Mouse (Mus musculus) kidney, adult 2 months (tissue): ENCODE results near the gene Idi1. TPM values are rescaled to one million over a fixed set of nuclear protein-coding genes. Genes with fewer than 3 reads are reported as not detected.

ENCODE experiments used
- DNase-seq: peaks from one replicate; pipeline ENCODE4 v3.0.0; 2021
- H3K27ac ChIP-seq: fragments of 200-500 bp; 2 replicates; pipeline ENCODE4 v1.5.1; 2012; ENCODE audit warnings: low read depth, low read length, control low read depth, inconsistent platforms; ENCODE audit not compliant: insufficient read depth
- H3K27me3 ChIP-seq: fragments of 200-500 bp; replicated peaks from 2 replicates; pipeline ENCODE4 v1.6.1; 2012; ENCODE audit warnings: mild to moderate bottlenecking, moderate library complexity, low read length, inconsistent platforms; ENCODE audit not compliant: control insufficient read depth, insufficient read depth
- H3K36me3 ChIP-seq: fragments of 200-500 bp; 2 replicates; pipeline ENCODE4 v1.6.1; 2012; ENCODE audit warnings: mild to moderate bottlenecking, moderate library complexity, low read length, inconsistent platforms; ENCODE audit not compliant: control insufficient read depth, insufficient read depth
- H3K4me1 ChIP-seq: fragments of 200-500 bp; 2 replicates; pipeline ENCODE4 v1.6.1; 2011; ENCODE audit warnings: low read length; ENCODE audit not compliant: control insufficient read depth, insufficient read depth
- H3K4me3 ChIP-seq: fragments of 200-500 bp; 2 replicates; pipeline ENCODE4 v1.5.1; 2011; ENCODE audit warnings: mild to moderate bottlenecking, low read depth, low read length, control low read depth; ENCODE audit not compliant: insufficient read depth
- CTCF ChIP-seq: fragments of 200-500 bp; conservative IDR thresholded peaks from 2 replicates; pipeline ENCODE4 v1.5.1; 2011; ENCODE audit warnings: low read depth, mild to moderate bottlenecking, control low read depth, low read length, moderate library complexity, mixed read lengths; ENCODE audit not compliant: insufficient read depth, insufficient read length
- POLR2A ChIP-seq: fragments of 200-500 bp; IDR thresholded peaks from one replicate; pipeline ENCODE4 v1.6.1; 2011; ENCODE audit warnings: low read depth, low read length, control low read depth
- WGBS: fragments of 180-500 bp; shearing (Covaris S2); methylation state at CpG from one replicate; pipeline ENCODE4 v1.1.7; 2018; 5-methylcytosine and 5-hydroxymethylcytosine counted together
- polyA plus RNA-seq: library from polyadenylated mRNA; depleted of rRNA; stranded (reverse); fragments of >200 nt; gene quantifications from 2 replicates; pipeline ENCODE4 v1.2.3, GENCODE M21; 2012

Gene Idi1
- polyA plus RNA-seq, 1 experiment: 11.0 TPM

GRCm38 (mm10) chr13:8849311-8849710 is 36.0 kb upstream of the Idi1 start:
- Histone ChIP-seq H3K27ac (no peak overlapping the region), H3K27me3 (no peaks in the 10 kb centered on the region), H3K4me1 (no peaks in the 10 kb centered on the region), H3K36me3 (peaks cover 6% of the 10 kb centered on the region; the same call in 1 of the 2 replicates), H3K4me3 (no peak overlapping the region)
- 65% methylated on average over 1 of the region's 1 CpGs for WGBS
- no peak for DNase-seq
- TF ChIP-seq POLR2A (no peak), CTCF (no peak)

GRCm38 (mm10) chr13:8853424-8853823 is 31.9 kb upstream of the Idi1 start:
- H3K27ac ChIP-seq: no peak overlapping the region
- TF ChIP-seq CTCF (no peak), POLR2A (no peak)
- H3K4me3 ChIP-seq: no peak overlapping the region
- H3K36me3 ChIP-seq: peaks cover 3% of the 10 kb centered on the region; the same call in 1 of the 2 replicates
- no peak for DNase-seq
- 96% methylated on average over 4 of the region's 4 CpGs for WGBS
- H3K4me1 ChIP-seq: no peaks in the 10 kb centered on the region
- H3K27me3 ChIP-seq: no peaks in the 10 kb centered on the region

- H3K36me3 ChIP-seq: peaks cover 3% of the 10 kb centered on the region; the same call in 1 of the 2 replicates
- no peak for TF ChIP-seq POLR2A
- no peak for TF ChIP-seq CTCF
- H3K27me3 ChIP-seq: no peaks in the 10 kb centered on the region
- H3K4me1 ChIP-seq: no peaks in the 10 kb centered on the region
- no peak overlapping the region for H3K27ac ChIP-seq
- WGBS: 80% methylated on average over 2 of the region's 2 CpGs
- no peak overlapping the region for H3K4me3 ChIP-seq
- no peak for DNase-seq
These were observed 30.5 kb upstream of the Idi1 start for GRCm38 (mm10) chr13:8854769-8855168.

GRCm38 (mm10) chr13:8858453-8858852 is 26.8 kb upstream of the Idi1 start:
- peaks cover 3% of the 10 kb centered on the region; the same call in 1 of the 2 replicates for H3K36me3 ChIP-seq
- TF ChIP-seq CTCF (no peak), POLR2A (no peak)
- H3K4me1 ChIP-seq: no peaks in the 10 kb centered on the region
- H3K4me3 ChIP-seq: no peak overlapping the region
- 65% methylated on average over 6 of the region's 6 CpGs for WGBS
- H3K27me3 ChIP-seq: no peaks in the 10 kb centered on the region
- DNase-seq: no peak
- no peak overlapping the region for H3K27ac ChIP-seq

- no peak for TF ChIP-seq CTCF
- no peak for TF ChIP-seq POLR2A
- no peak for DNase-seq
- WGBS: 91% methylated on average over 9 of the region's 9 CpGs
- Histone ChIP-seq H3K27ac (no peak overlapping the region), H3K27me3 (no peaks in the 10 kb centered on the region), H3K4me1 (peaks cover 2% of the 10 kb centered on the region; the same call in 1 of the 2 replicates), H3K36me3 (peaks cover 2% of the 10 kb centered on the region; the same call in 1 of the 2 replicates), H3K4me3 (no peak overlapping the region)
These were observed 24.4 kb upstream of the Idi1 start for GRCm38 (mm10) chr13:8860861-8861260.

- no peak overlapping the region for H3K27ac ChIP-seq
- H3K27me3 ChIP-seq: no peaks in the 10 kb centered on the region
- H3K4me3 ChIP-seq: no peak overlapping the region
- no peak for TF ChIP-seq POLR2A
- no peak for TF ChIP-seq CTCF
- H3K36me3 ChIP-seq: no peaks in the 10 kb centered on the region
- WGBS: 77% methylated on average over 3 of the region's 3 CpGs
- no peak for DNase-seq
- H3K4me1 ChIP-seq: peaks cover 4% of the 10 kb centered on the region; the same call in 1 of the 2 replicates
These were observed 20.3 kb upstream of the Idi1 start for GRCm38 (mm10) chr13:8864990-8865389.

- H3K36me3 ChIP-seq: no peaks in the 10 kb centered on the region
- peak; percentile 76 for DNase-seq
- WGBS: 59% methylated on average over 7 of the region's 7 CpGs
- H3K4me1 ChIP-seq: peaks cover 4% of the 10 kb centered on the region; the same call in 1 of the 2 replicates
- TF ChIP-seq CTCF: no peak
- TF ChIP-seq POLR2A: no peak
- H3K27me3 ChIP-seq: no peaks in the 10 kb centered on the region
- peak overlapping the region; percentile 69 for H3K27ac ChIP-seq
- H3K4me3 ChIP-seq: no peak overlapping the region
These were observed 18.7 kb upstream of the Idi1 start for GRCm38 (mm10) chr13:8866612-8867011.

GRCm38 (mm10) chr13:8869578-8870157 is 15.6 kb upstream of the Idi1 start:
- TF ChIP-seq POLR2A: no peak
- no peak for TF ChIP-seq CTCF
- Histone ChIP-seq H3K4me1 (peaks cover 4% of the 10 kb centered on the region; the same call in 1 of the 2 replicates), H3K27me3 (no peaks in the 10 kb centered on the region), H3K27ac (no peak overlapping the region), H3K36me3 (no peaks in the 10 kb centered on the region), H3K4me3 (peak overlapping the region; percentile 39)
- 41% methylated on average over 5 of the region's 5 CpGs for WGBS
- DNase-seq: no peak
